Mouse (Mus musculus) lung, postnatal 0 days (tissue): ENCODE results near the gene Ndufv1.

Source experiments
- CTCF ChIP-seq: IDR thresholded peaks from 2 replicates; pipeline ENCODE4 v1.5.1; 2016; ENCODE audit warnings: antibody characterized with exemption, mild to moderate bottlenecking
- EP300 ChIP-seq: IDR thresholded peaks from 2 replicates; pipeline ENCODE4 v1.6.1; 2016; ENCODE audit warnings: antibody characterized with exemption, mild to moderate bottlenecking, control low read depth

- no peak for TF ChIP-seq EP300
- no peak for TF ChIP-seq CTCF
Measured at GRCm38 (mm10) chr19:3999121-3999730, 13.4 kb downstream of the Ndufv1 start.
